Mouse (Mus musculus) testis, adult 2 months (tissue): ENCODE data around the gene Tbl1xr1.

Experiments used
- CTCF ChIP-seq: fragments of 200-500 bp; IDR thresholded peaks from 2 replicates; pipeline ENCODE4 v1.5.1; 2012; ENCODE audit warnings: low read depth, mild to moderate bottlenecking, inconsistent platforms, low read length, moderate library complexity; ENCODE audit not compliant: control insufficient read depth, insufficient read depth, insufficient replicate concordance
- POLR2A ChIP-seq: fragments of 200-500 bp; IDR thresholded peaks from 2 replicates; pipeline ENCODE4 v1.6.1; 2012; ENCODE audit warnings: low read depth, mild to moderate bottlenecking, inconsistent platforms, low read length, moderate library complexity; ENCODE audit not compliant: control insufficient read depth

DNA sequence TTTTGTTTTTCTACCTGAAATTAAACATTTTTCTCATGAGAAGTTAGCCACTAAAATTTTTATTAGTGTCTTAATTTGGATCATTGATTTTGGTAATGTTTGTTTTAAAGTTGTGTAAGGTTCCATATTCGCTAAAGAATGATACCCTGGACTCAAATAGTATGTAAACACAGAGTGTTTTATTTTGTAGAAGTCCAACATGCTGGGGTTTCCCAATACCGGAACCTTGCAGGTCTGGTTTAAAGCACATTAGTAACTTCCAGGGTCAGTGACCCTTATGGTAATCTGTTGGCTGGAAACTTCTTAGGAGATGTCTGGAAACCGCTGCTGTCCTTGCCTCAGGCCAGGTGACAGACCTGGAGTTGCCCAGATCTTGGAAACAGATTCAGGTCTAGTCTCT lies 15.2 kb downstream of the Tbl1xr1 start:
- TF ChIP-seq POLR2A (no peak), CTCF (no peak)
